Mouse (Mus musculus) CD4-positive helper T cell, adult 2 months (primary cell): ENCODE measurements around the gene Usb1.
"Not testable (repeated sequence)": the region's sequence is repeated elsewhere in the genome, so short reads cannot be mapped to it uniquely, and the experiment has no call there.

Experiments used
- DNase-seq: peaks from one replicate; pipeline ENCODE4 v3.0.0-alpha.2; 2012; ENCODE audit warnings: low read depth, missing footprints, low spot score

Gene Usb1

DNA sequence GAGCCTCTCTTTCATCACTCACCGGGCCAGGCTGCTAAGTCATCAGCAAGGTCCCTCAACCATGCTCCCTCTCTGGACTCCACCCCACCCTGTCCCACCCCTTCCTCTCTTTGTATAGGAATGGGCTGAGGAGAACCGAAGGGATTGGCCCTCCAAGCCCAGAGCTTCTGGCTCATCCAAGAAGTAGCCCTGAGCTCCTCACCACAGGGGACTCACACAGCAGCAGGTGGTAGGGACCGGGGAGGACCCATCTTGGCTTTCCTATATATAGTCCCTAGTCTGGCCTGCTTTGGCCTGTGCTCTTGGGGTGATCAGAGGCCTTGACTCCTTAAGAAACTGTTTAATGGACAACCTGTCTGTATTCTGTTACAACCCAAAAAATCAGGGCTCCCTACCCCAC is 42.3 kb downstream of the Usb1 start:
- no peak for DNase-seq

DNA sequence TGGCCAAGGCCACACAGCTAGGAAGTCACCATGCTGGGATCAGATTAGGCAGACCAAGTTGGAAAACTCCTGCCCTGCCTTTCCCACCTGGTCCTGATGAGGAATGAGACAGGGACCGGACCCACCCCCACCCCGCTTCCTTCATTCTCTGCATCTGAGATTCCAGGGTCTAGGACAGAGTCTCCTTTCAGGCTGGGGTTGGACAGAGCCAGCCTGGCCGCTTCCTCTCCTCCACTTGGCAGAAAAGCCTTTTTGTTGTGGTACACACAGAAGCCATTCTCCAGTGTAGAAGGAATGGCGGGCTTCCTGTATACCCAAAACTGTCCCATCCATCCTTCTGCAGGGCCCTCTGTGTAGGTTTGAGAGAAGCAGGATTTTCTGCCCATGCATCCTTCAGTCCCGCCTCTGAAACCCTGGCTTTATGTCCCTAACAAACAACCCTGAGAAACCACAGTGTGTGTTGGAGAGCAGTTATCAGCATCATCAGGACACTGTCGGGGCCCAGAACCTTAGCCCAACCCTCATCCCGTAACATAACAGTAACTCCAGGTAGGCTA is 43.4 kb downstream of the Usb1 start:
- no peak for DNase-seq

DNA sequence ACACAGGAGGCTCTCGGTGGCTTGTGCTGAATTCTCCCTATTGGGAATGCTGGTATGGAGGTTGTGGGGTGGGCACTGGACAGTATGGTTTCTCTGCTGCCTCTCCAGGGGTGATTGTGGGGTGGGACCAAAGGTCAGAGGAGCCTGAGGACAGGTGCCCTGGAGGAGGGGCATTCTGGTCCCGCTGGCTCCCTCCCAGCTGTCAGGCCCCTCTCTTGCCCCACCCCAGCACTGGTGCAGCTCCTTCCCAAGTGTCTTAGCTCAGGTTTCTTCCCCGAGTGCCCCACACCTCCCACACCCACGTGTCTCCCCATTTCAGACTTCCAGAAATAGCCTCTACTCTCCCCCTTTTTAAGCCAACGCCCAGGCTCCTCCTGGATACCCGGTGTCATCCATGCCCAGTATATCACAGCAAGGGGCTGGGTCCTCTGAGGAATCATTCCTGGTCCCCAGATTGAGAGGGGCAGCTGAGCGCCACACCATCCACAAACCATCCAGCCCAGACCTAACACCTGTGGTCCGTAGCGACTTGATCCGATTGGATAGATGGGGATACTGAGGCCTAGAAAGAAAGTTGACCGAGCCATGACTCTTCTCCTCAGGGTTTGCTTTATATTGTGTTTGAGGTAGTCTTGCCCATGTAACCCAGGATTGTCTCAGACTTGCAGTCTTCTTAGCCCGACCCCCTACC is 44.4 kb downstream of the Usb1 start:
- no peak for DNase-seq

DNA sequence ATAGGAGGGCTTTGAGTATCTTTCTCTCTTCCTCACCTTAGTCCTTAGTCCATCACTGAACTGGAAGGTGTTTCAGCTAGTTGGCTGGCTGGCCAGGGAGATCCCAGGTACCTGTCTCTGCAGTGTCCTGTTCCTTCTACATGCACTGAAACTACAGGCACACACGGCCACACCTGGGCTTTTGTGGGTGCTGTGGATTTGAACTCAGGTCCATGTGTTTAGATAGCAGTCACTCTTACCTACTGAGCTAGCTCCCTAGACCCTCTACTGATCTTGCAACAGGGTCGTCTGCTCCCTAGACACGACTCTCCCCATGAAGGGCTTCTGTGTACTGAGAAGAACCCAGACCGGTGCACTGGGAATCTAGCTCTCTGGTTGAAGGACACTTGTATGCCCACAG is 45.0 kb downstream of the Usb1 start:
- DNase-seq = no peak

DNA sequence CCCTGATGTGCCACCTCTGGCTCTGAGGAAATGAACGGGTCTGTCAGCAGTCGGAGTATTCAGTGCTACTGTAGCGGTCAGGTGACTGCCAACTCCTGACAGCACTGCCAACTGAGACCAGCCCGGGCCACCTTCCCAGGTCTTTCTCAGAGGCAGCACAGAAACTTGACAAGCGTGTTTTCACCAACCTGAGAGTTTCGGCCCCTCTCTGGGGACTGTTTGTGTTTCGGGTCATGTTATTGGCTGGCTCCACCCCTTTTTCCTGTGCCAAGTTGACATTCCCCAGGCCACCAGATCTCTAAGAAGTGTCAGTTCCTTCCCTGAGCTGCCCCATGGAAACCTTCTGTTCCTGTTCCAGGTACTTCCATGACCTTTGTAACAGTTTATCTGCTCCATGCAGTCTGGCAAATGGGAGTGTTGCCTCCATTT is 45.8 kb downstream of the Usb1 start:
- DNase-seq = no peak

DNA sequence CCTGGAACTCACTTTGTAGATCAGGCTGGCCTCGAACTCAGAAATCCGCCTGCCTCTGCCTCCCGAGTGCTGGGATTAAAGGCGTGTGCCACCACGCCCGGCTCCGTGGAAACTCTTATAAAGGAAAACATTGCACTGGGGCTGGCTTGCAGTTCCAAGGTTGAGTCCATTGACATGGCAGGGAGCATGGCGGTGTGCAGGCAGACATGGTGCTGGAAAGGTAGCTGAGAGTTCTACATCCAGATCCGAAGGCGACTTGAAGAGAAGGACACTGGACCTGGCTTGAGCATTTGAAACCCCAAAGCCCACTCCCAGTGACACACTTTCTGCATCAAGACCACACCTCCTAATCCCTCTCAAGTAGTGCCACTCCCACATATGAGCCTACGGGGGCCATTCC is 46.8 kb downstream of the Usb1 start:
- not testable (repeated sequence) for DNase-seq

DNA sequence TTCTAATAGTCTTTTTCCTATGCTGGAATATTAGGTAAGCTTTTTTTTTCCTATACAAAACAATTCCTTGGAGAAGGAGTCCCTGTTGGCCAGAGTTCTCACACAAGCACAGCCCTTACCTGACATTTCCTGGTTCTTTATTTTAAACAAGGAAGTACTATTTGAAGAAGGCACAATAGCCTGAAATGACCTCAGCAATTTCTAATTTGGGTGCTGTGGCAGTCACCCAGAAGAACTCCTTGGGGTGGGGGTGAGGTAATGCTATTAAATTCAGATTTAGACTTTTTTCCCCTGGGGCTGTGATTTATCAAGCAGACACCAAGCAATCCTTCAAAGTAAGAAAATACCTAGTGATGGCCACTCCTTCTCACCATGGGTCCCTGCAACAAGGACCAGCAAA is 48.9 kb downstream of the Usb1 start:
- no peak for DNase-seq

DNA sequence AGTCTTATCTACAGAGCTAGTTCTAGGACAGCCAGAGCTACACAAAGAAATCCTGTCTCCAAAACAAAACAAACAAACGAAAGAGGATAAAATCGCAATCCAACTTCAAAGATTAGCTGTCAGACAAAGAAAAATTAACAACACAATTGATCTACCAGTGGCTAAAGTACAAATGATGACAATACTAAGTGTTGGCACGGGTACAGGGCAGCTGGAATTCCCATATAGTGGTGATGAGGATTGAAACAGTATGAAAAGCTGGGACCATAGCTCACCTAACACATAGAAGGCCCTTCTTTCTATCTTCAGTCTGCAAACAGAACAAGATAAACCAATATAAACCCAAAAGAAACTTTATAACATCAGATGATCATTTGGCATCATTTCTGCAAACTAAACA is 49.5 kb downstream of the Usb1 start:
- no peak for DNase-seq

DNA sequence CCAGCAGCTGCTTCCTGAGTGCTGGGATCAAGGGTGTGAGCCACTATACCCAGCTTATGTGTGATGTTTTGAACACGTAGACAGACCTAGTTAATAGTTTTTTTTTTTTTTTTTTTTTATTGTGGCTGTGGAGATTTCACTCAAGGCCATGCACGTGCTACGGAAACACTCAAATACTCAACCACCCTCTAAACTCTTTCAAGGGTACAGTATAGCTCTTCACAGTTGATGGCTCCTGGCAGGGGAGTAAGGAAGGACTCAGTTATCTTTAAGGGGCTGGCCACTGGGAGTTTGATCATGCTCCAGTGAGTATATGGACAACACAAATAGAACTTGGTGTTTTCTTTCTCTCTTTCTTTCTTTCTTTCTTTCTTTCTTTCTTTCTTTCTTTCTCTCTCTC is 52.4 kb downstream of the Usb1 start:
- DNase-seq = no peak

DNA sequence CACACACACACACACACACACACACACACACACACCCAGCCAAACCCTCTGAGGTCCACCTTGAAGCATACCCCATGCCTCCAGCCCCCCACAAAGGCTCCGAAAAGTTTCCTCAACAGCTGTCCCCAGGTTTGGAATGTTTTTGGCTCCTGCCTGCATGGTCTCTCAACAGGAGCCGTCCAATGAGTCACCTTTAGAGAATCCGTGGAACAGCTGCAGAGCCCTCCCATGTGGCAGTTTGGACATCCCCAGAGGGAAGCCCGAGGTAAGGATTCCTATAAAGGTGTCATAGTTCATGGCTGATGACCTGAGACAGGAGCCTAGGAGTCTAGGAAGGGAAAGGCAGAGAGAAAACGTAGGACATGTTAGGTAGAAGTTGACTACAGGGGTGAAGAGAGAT is 54.0 kb downstream of the Usb1 start:
- no peak for DNase-seq

DNA sequence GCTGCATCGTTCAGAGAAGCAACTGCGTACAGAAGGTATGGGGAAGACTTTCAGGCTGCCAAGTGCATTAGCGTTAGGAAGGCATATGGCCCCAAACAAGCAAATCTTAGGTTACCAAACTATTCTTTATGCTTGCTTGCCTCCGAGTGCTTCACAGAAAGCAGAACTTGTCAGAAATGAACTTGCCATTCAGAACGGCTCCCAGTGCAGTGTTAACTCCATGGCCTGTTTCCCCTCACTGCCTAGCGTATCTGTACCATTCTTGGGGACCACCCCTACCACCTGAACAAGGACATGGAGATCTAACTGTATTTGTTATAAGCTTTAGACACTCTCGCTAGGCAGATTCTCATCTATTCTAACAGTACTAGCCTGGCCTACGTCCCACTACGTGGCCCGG is 55.1 kb downstream of the Usb1 start:
- DNase-seq = no peak

DNA sequence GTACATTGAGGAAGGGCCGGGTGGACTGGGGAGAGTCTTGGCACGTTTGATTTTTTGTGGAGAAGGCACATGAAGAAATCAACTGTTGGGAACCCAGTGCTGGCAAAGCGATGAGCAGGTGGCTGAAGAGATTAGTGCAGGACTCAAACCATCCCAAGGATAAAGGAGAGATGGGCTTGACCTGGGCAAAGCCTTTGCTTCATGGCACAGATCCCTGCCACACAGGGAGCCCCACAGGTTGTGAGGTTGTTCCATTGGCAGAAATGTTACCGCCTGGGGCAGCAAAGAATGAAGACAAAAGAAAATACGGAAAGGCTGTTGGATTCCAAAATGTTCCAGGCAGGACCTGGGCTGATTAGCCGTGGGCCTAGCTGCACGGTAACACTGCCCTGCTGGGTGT is 55.9 kb downstream of the Usb1 start:
- DNase-seq = no peak

DNA sequence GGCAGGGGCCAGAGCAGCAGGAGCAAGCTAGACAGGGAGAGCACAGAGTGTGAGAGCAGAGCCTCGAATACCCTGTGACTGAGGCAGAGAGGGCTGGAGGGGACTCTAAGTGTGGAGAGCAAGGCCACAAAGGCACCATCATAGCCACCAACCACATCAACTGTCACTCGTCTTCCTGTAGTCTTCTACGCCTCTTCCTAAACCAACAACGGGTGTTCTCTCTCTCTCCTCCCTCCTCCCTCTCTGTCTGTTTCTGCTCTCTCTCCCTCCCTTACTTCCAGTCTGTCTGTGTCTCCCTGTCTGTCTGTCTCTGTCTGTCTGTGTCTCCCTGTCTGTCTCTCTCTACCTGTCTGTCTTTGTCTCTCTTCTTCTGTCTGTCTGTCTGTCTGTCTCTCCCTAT is 58.2 kb downstream of the Usb1 start:
- DNase-seq = peak; percentile 46

DNA sequence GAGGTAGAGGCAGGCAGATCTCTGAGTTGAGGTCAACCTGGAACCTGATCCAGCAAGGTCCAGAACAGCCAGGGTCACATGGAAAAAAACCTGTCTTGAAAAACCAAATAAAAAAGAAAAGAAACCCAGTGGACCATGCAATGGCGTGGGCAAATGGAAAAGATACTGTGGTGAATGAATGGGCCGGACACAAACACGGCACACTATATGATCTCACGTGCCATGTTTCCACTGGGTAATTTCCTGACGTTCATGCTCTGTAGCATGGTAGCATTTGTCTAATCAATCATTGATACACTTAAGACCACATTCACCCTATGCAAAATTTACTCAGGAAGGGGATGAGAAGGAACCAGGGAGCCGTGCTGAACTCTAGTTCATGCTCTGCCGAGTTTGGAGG is 59.0 kb downstream of the Usb1 start:
- no peak for DNase-seq

DNA sequence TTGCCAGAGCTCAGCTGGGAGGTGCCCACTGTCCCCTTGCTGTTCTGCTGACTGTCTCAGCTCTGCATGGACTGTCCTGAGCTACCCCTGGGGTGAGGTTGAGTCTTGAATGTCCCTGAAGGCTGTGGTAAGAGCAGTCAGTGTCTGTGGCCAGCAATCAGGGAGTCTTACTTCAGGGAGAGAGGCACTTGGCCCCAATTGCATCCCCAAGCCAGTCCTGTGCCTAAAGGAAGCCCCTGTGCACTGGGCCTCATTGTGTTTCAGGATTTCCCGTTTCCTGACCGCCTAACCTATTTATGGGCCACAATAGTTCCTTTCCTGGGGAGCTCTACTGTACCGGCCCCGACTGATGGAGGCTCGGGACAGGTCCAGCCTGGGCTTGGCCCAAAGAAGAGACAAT is 60.5 kb downstream of the Usb1 start:
- no peak for DNase-seq

DNA sequence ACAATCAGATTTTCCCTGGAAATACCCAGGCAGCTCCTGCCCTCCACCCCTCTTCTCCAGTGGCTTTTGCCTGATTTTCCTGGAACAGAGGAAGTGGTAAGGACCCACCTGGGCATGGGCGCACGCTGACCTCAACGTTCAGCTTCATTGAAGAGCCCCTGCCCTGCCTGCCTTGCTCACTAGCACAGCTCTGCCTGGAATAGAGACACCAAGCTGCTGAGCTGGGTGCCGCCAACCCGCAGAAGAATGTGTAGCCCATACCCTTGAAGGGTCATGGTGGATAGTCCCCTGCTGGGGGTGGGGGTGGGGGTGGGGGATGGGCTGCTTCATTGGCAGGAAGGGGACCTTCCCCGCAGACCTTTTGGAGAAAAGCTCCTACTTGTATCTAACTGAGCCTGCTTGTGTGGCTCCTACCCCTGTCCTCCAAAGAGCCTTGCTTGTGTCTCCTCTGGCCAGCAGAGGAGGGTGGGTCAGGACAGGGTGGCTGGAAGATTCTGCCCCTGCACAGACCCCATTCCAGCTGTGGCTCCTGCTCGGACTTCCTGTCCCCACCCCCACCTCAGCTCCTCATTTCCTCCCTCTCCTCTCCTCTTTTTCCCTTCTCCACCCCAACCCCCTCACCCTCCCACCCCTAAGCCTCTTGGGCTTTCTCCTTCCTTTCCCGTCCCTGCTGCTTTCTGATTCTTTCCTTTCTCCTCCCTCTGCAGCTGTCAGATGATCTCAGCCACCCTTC is 63.3 kb downstream of the Usb1 start:
- DNase-seq = no peak

DNA sequence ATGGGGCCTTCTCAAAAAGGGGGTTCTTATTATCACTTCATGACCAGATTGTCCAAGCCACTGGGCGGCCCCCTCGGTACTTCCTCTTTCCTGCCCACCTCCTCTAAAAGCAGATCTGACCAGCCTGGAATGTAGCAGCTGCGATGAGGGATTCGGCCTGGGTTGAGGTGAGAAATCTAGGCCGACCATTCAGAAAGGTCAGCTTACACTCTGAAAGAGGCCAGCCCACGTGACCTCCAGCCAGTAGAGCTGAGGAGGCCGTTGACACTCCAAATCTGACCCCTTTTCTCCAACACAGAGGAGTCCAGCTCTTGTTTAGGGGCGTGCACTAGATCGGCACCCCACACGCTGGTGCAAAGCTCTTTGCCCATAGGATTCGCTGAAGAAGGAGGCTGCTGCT is 64.7 kb downstream of the Usb1 start:
- DNase-seq = no peak
